Mouse (Mus musculus): ENCODE measurements at regions not wholly inside any gene's neighbourhood (a gene's known extent, or its start where the extent isn't known, plus 50 kb on each side); places are given as distances from the start of the nearest gene placed in this dataset.

DNA sequence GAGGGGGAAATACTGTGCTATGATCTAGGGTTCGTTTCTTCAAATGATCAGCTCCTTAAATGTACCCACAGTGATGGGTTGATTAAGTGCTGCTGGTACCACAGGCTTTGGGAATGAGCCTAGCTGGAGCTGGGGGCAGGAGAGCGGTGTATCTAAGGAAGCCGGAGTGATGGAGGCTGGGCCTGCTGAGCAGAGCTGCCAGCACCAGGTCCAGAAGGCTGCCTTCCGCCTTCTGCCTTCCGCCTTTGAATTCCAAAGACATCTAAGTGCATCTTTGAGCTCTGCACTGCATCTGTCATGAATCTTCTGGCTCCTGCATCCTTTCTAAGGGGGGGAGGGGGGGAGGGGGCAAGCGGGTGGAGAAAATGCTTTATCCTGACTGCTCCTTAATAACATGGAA is 176.9 kb downstream of the Abhd5 start:
- no peak for TF ChIP-seq POLR2A (IDR thresholded peaks at IDR 0.05; ENCODE audit: control insufficient read depth, low read depth, low read length)
- no peak for TF ChIP-seq CTCF (IDR thresholded peaks at IDR 0.05; ENCODE audit: control insufficient read depth, insufficient read depth, insufficient replicate concordance, low read depth, low read length)

Measured in testis, adult 2 months (tissue).